Mouse (Mus musculus) MEL (cell line): Measurements from ENCODE around the gene Gm4922.

Source experiments
- BHLHE40 ChIP-seq: IDR thresholded peaks from 2 replicates; pipeline ENCODE4 v1.6.1; 2012; ENCODE audit warnings: low read depth, mild to moderate bottlenecking, inconsistent platforms, low read length, improper control_type of control experiment, borderline replicate concordance
- CTCF ChIP-seq, 3 experiments: IDR thresholded peaks in 2 of 3; conservative IDR thresholded peaks in 1 of 3; 2 replicates each; pipeline ENCODE4 v1.5.1; 2011 to 2012; ENCODE audit warnings: low read length in 3 of 3, low read depth in 2 of 3, mild to moderate bottlenecking in 2 of 3, improper control_type of control experiment in 1 of 3, inconsistent platforms in 1 of 3, mixed read lengths in 1 of 3, moderate library complexity in 1 of 3; ENCODE audit not compliant: control insufficient read depth in 1 of 3, insufficient read depth in 1 of 3, poor library complexity in 1 of 3, severe bottlenecking in 1 of 3
- EP300 ChIP-seq, 2 experiments: IDR thresholded peaks; 2 replicates each; pipeline ENCODE4 v1.6.1; 2011; ENCODE audit warnings: improper control_type of control experiment in 2 of 2, low read length in 2 of 2, low read depth in 1 of 2, mild to moderate bottlenecking in 1 of 2
- ETS1 ChIP-seq: IDR thresholded peaks from 2 replicates; pipeline ENCODE4 v1.6.1; 2012; ENCODE audit warnings: low read depth, mild to moderate bottlenecking, inconsistent platforms, low read length, improper control_type of control experiment, moderate library complexity
- HCFC1 ChIP-seq: IDR thresholded peaks from 2 replicates; pipeline ENCODE4 v1.6.1; 2012; ENCODE audit warnings: low read depth, mild to moderate bottlenecking, inconsistent platforms, low read length, improper control_type of control experiment, moderate library complexity
- MEF2A ChIP-seq: IDR thresholded peaks from 2 replicates; pipeline ENCODE4 v1.6.1; 2014; ENCODE audit warnings: low read depth, mild to moderate bottlenecking, inconsistent platforms, low read length, improper control_type of control experiment; ENCODE audit not compliant: poor library complexity, insufficient replicate concordance, severe bottlenecking; ENCODE audit errors: extremely low read depth
- POLR2A ChIP-seq, 2 experiments: IDR thresholded peaks; 2 replicates each; pipeline ENCODE4 v1.6.1; 2011 to 2012; ENCODE audit warnings: low read length in 2 of 2, mild to moderate bottlenecking in 2 of 2, control low read depth in 1 of 2, improper control_type of control experiment in 1 of 2, low read depth in 1 of 2, moderate library complexity in 1 of 2; ENCODE audit not compliant: control insufficient read depth in 1 of 2, insufficient read depth in 1 of 2, poor library complexity in 1 of 2
- POLR2AphosphoS5 ChIP-seq: IDR thresholded peaks from 2 replicates; pipeline ENCODE4 v1.6.1; 2012; ENCODE audit warnings: low read depth, borderline replicate concordance, mild to moderate bottlenecking, inconsistent platforms, low read length, moderate library complexity, mixed read lengths
- SIN3A ChIP-seq: IDR thresholded peaks from 2 replicates; pipeline ENCODE4 v1.6.1; 2012; ENCODE audit warnings: low read length, improper control_type of control experiment, inconsistent platforms
- TAL1 ChIP-seq: IDR thresholded peaks from 2 replicates; pipeline ENCODE4 v1.6.1; 2012; ENCODE audit warnings: mild to moderate bottlenecking, inconsistent platforms, low read length, moderate library complexity, mixed read lengths
- UBTF ChIP-seq: IDR thresholded peaks from 2 replicates; pipeline ENCODE4 v1.6.1; 2012; ENCODE audit warnings: low read depth, mild to moderate bottlenecking, inconsistent platforms, low read length, improper control_type of control experiment, moderate library complexity, borderline replicate concordance; ENCODE audit not compliant: insufficient read depth
- USF1 ChIP-seq: IDR thresholded peaks from 2 replicates; pipeline ENCODE4 v1.6.1; 2014; ENCODE audit warnings: low read depth, mild to moderate bottlenecking, inconsistent platforms, low read length, improper control_type of control experiment, moderate library complexity
- ZC3H11A ChIP-seq: IDR thresholded peaks from 2 replicates; pipeline ENCODE4 v1.6.1; 2012; ENCODE audit warnings: low read depth, mild to moderate bottlenecking, inconsistent platforms, low read length, improper control_type of control experiment

- TF ChIP-seq POLR2A (IDR thresholded peaks at IDR 0.05; ENCODE audit: control insufficient read depth in 1 of 2, insufficient read depth in 1 of 2, low read depth in 1 of 2, low read length in 2 of 2, poor library complexity in 1 of 2) (no peak), BHLHE40 (no peak), CTCF (IDR thresholded peaks at IDR 0.05 in 2 of 3, conservative IDR thresholded peaks at IDR 0.05 in 1 of 3; ENCODE audit: control insufficient read depth in 1 of 3, insufficient read depth in 1 of 3, low read depth in 2 of 3, low read length in 3 of 3, poor library complexity in 1 of 3, severe bottlenecking in 1 of 3) (no peak), EP300 (IDR thresholded peaks at IDR 0.05; ENCODE audit: low read depth in 1 of 2, low read length in 2 of 2) (no peak), SIN3A (no peak), ZC3H11A (no peak), MEF2A (no peak), HCFC1 (no peak), ETS1 (no peak), UBTF (no peak), USF1 (no peak), POLR2AphosphoS5 (no peak), TAL1 (no peak)
These were observed 39.5 kb upstream of the Gm4922 start for GRCm38 (mm10) chr10:18826107-18826506.
